Mouse (Mus musculus): ENCODE results near the gene Pes1. TPM values are rescaled to one million over a fixed set of nuclear protein-coding genes. Genes with fewer than 3 reads are reported as not detected.
"Not testable (repeated sequence)": the region's sequence is repeated elsewhere in the genome, so short reads cannot be mapped to it uniquely, and the experiment has no call there.

Gene Pes1
- polyA plus RNA-seq, 1 experiment = 38.7 TPM

DNA sequence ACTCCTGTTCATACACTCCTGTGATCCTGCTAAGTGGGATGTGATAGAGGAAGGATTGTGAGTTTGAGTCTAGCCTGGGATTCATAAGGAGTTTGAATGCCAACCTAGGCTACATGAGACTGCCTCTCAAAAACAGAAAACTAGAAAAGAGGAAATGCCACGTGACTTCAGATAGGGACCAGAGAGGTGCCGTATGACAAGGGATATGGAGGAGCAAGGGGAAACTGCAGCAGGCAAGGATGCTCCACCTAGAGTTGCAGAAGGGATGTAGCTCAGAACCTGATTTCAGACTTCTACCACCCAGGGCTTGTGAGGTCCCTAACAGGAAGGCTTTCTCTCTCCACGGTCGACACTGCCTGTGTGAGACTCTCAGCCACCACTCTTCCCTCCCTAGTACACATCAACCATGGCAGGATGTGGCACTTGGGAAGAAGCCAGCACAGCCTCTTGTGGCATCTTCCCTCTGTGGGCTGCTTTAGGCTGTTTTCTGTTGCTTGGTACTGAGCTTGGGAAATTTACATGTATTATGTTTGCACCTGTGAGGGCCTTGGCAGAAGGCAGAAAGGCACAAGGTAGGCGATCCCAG, 41.5 kb downstream of the Pes1 start:
- DNase-seq (ENCODE audit: low read depth) = no peak

DNA sequence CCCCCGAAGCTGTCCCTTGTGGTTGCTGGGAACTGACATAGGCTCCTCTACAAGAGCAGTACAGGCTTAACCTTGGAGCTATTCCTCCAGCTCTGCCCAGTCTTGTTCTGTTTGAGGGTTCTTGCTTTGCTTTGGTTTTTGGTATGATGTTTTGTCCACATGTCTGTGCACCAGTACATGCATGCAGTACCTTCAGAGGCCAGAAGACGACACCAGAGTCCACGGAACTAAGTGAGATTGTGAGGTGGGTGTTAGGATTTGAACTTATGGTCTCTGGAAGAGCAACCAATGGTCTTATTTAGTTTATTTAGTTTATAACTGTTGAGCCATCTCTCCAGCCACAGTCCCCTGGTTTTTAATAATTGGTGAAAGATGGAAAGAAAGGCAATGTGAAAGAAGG, 42.7 kb downstream of the Pes1 start:
- no peak for DNase-seq (ENCODE audit: low read depth)

DNA sequence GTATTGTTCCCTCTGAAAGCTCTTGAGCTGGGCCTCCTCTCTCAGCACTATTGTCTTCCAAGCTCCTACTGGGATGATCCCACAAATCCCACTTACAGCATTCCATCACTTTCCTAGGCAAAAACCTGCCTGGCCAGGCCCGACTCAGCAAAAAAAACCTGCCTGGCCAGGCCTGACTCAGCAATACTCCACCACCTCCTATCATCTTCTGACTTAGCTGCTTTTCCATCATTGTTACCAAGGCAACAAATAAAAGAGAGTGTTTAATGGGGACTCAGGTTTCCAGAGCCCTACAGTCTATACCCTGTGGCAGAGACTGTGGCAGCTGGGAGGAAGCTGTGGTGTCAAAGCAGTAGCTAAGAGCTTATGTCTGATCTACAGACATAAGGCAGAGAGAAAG, 48.8 kb downstream of the Pes1 start:
- no peak for DNase-seq (ENCODE audit: low read depth)

DNA sequence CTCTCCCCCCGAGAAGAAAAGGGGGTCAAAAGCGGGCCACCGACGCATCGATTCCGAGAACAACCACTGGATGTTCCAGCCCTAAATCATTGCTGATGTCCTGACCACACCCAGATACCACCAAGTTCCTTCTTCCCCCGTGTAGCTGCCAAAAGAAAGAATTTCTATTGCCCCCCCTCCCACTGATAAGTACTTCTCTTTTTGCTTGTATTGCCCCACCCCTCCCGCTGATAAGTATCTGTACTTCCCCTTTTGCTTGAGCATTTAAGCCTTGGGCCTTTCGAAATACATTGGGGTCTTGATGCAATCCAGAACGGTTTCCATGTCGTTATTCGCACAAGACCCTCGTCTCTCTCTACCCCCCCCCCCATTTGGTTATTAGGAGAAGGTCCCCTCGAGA, 52.0 kb downstream of the Pes1 start:
- not testable (repeated sequence) for DNase-seq (ENCODE audit: low read depth)

DNA sequence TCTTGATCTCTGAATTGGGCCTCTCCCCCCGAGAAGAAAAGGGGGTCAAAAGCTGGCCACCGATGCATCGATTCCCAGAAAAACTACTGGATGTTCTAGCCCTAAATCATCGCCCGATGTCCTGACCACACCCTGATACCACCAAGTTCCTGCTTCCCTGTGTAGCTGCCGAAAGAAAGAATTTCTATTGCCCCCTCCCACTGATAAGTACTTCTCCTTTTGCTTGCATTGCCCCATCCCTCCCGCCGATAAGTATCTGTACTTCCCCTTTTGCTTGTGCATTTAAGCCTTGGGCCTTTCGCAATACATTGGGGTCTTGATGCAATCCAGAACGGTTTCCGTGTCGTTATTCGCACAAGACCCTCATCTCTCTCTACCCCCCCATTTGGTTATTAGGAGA, 58.3 kb downstream of the Pes1 start:
- DNase-seq (ENCODE audit: low read depth) = not testable (repeated sequence)

DNA sequence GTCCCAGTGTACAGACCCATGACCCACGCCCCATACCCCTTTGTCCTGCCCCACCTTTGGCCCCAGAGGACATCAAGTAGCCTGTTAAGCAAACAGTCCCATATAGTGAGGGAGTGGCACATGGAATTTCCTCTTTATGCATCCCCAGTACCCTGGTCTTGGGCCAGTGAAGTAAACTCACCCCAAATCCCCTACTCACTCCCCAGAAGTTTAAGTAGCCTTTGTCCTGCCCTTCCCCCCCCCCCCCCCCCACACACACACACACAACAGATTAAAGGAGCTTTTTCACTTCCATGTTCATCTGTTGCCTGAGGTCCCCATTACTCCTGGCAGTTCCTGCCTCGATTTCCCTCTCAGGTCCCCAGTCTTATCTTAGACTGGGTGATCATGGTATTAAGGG, 59.5 kb downstream of the Pes1 start:
- no peak for DNase-seq (ENCODE audit: low read depth)

DNA sequence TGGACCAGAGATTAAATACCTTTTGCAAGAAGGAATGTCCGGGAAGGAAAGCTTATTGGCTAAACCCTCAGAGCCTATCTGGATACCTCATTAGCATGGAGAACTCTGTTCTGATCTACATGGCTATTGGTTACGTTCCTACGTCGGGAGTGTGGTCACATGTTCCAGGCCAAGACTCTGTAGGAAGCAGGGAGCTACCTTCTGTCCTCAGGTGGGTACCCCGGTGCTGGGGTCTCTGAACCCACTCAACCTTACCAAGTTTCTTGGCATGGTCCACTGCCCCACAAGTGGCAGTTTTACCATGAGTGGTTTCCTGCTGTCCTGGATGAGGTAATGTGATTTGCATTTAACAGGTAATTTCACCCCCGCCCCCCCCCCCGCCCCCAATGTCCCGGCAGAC, 63.3 kb downstream of the Pes1 start:
- DNase-seq (ENCODE audit: low read depth) = no peak

DNA sequence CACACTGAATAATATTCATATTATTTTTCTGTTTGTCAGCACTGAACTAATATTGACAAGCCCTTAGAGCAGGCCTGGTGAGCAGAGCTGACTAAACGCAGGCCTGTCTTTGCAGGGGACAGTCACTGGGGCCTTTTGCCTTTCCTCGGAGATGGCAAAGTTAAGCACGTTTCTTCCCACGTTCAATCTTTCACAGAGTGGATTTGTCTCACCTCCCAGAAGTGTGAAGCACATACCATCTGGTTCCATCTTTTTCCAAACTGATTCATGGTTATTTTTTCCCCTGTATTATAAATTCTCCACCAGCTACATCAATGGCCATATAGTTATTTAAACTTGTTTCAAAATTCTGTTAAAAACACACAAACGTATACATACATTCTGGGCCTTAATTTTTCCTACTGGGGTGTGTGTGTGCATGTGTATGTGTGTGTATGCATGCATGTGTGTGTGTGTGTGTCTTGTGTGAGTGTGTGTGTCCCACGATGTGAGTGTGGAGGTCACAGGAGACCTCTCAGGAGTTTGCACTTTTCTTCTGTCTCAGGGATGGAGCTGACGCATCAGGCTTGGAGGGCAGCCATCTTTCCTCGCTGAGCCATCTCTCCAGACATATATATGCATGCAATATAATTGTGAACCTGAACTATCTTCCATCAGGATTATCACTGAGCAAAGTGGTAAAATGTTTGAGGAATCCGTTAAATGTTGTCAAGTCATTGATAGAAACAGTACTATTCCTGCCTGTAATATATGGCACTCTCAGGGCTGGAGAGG, 64.0 kb downstream of the Pes1 start:
- no peak for DNase-seq (ENCODE audit: low read depth)

DNA sequence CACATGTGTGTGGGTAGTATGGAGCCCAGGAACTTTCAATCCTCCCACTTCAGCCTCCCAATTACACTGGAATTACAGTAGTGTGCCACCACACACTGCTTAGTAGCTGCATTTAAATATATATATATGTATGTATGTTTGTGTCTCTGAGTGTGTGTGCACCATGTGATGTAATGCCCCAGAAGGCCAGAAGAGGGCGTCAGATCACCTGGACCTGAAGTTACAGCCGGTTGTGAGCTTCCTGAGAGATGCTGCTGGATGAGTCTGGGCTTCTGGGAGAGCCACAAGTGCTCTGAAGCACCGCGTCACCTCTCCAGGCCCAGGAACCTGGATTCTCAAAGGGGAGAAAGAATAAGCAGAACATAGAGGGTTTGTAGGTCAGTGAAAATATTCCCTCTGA, 65.6 kb downstream of the Pes1 start:
- DNase-seq (ENCODE audit: low read depth) = no peak

Other genes with a start within 250 kb of the Pes1 start
- gene Osbp2, start 100.1 kb upstream of the Pes1 start, polyA plus RNA-seq (2012; rRNA removed) = 8.6 and 9.2 TPM in 2 replicates
- 1.9 and 2.0 TPM in 2 replicates for gene 4921536K21Rik, start 68.9 kb upstream of the Pes1 start, polyA plus RNA-seq (2012; rRNA removed)
- gene Dusp18, start 68.7 kb upstream of the Pes1 start, polyA plus RNA-seq (2012; rRNA removed) = 13.0 and 14.9 TPM in 2 replicates
- gene Slc35e4, start 49.3 kb upstream of the Pes1 start, polyA plus RNA-seq (2012; rRNA removed) = 9.3 and 9.6 TPM in 2 replicates
- gene Tcn2, start 31.8 kb upstream of the Pes1 start, polyA plus RNA-seq (2012; rRNA removed) = 151 and 176 TPM in 2 replicates
- gene 4930556J24Rik, start 12.8 kb downstream of the Pes1 start, polyA plus RNA-seq (2012; rRNA removed) = not detected in 2 replicates
- gene Gal3st1, start 19.7 kb downstream of the Pes1 start, polyA plus RNA-seq (2012; rRNA removed) = 1.1 and 1.3 TPM in 2 replicates
- 3.8 and 4.6 TPM in 2 replicates for gene Sec14l4, start 67.5 kb downstream of the Pes1 start, polyA plus RNA-seq (2012; rRNA removed)
- 0.07 and 0.71 TPM in 2 replicates for gene Sec14l3, start 100.9 kb downstream of the Pes1 start, polyA plus RNA-seq (2012; rRNA removed)
- 7.9 and 9.5 TPM in 2 replicates for gene Mtfp1, start 131.5 kb downstream of the Pes1 start, polyA plus RNA-seq (2012; rRNA removed)
- gene Sec14l2, start 159.4 kb downstream of the Pes1 start, polyA plus RNA-seq (2012; rRNA removed) = 15.2 and 19.6 TPM in 2 replicates
- gene Rnf215, start 171.2 kb downstream of the Pes1 start, polyA plus RNA-seq (2012; rRNA removed) = 21.2 and 23.4 TPM in 2 replicates
- 8.5 and 9.3 TPM in 2 replicates for gene Ccdc157, start 196.3 kb downstream of the Pes1 start, polyA plus RNA-seq (2012; rRNA removed)
- gene Sf3a1, start 196.4 kb downstream of the Pes1 start, polyA plus RNA-seq (2012; rRNA removed) = 22.0 and 24.0 TPM in 2 replicates
- gene Tbc1d10a, start 222.8 kb downstream of the Pes1 start, polyA plus RNA-seq (2012; rRNA removed) = 46.5 and 50.7 TPM in 2 replicates

Data from gonadal fat pad, adult 2 months (tissue).